Mouse (Mus musculus) right cerebral cortex, postnatal 4 days (tissue): ENCODE results near the gene Ly6g6c.

Experiments used
- DNase-seq: peaks from one replicate; pipeline ENCODE4 v3.0.0-alpha.2; 2022

Ly6g6c gene

GRCm38 (mm10) chr17:35058316-35058715 lies 6.9 kb upstream of the Ly6g6c start:
- no peak for DNase-seq

DNA sequence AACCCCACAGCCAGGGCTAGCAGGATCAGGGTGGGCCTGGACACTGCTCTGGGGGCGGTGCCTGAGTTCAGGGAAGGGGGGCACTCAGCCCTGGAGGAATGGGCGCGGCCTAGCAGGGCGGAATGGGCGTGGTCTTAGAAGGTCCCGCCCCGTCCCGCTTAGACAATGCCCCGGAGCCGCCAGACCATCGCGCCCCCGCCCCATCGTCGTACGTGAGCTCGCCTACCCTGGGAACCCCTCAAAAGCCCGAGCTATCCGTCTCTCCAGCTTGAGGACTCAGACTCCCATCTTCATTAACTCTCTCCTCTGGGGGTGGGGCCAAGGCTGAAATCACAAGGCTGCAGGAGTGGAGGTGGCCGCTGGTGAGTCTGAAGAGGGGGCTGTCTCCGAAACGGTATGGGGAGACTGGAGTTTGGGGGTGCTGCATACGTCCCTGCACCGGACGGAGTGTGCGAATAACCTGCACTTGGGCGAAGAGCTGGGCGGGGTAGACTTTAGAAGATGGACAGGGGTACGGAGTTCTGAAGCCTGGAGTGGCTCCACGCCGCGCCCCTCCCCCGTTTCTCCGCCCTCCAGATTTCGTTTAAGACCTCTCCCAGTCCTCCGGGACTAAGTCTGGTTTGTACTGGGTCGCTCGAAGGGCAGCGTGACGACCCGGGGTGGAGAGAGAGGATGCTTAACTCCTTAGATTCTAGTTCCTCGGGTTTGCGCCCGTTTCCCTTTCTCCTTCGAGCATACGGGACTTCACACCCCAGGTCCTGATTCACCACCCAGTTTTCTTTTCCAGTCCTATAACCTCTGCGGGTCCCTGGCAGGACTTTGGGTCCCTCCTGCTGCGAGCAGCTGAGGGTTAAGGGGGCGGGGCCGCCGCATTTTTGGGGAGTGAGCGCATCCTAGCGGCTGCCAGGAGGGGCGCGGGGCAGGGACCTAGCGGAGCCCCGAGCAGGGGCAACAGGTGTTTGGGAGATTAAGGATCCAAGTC lies 6.0 kb upstream of the Ly6g6c start, which contains the start of gene Ddah2:
Ddah2 (plus strand) TSS at position 125 of the 982 bp plus-strand sequence.
- DNase-seq = peak; percentile 86

DNA sequence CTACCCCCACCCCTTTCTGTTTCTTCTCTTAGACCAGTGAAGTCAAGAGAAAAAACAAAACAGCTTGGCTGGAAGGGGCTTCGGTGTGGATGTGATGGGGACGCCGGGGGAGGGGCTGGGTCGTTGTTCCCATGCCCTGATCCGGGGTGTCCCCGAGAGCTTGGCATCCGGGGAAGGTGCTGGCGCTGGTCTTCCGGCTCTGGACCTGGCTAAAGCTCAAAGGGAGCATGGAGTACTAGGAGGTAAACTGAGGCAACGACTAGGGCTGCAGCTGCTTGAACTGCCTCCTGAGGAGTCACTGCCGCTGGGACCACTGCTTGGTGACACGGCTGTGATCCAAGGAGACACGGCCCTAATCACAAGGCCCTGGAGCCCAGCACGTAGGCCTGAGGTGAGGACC lies 5.1 kb upstream of the Ly6g6c start:
- DNase-seq = no peak

DNA sequence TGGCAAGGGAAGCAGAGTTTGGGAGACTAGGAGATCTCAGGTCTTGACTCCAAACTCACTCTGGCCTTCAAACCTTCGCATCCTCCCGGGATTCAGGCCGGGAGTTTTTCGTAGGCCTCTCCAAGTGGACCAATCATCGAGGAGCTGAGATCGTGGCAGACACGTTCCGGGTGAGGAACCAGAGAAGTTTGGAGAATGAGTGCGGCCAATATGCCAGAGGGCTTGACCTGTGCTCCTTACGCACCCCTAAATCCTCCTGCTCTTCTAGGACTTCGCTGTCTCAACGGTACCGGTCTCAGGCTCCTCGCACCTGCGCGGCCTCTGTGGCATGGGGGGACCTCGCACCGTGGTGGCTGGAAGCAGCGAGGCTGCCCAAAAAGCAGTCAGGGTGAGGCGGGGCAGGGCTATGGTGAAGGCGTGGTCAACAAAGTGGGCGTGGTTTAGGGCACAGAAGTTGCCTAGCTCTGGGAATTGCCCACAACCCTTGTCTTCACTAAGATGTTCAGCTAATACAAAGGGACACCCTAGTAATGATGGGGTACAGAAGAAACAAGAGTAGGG lies 4.4 kb upstream of the Ly6g6c start:
- no peak for DNase-seq

GRCm38 (mm10) chr17:35061299-35061698 lies 3.9 kb upstream of the Ly6g6c start:
- no peak for DNase-seq

DNA sequence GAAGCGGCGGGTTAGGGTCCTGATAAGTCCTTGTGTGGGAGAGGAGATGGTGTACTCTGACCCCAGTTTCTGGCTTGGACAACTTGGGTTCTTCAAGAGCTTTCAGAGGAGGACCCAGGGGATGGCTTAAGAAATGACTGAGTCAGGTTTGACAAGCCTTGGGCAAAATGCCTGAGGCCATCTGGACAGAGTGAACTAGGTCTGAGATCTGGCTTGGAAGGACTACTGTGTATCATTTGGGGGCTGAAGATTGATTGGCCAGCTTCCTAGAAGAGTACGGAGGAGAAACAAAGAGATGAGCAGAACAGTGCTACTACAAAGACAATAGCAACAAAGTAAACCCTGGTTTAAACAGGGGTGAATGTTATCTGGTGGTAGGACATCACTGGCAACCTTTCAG lies 1.7 kb upstream of the Ly6g6c start:
- DNase-seq = no peak

DNA sequence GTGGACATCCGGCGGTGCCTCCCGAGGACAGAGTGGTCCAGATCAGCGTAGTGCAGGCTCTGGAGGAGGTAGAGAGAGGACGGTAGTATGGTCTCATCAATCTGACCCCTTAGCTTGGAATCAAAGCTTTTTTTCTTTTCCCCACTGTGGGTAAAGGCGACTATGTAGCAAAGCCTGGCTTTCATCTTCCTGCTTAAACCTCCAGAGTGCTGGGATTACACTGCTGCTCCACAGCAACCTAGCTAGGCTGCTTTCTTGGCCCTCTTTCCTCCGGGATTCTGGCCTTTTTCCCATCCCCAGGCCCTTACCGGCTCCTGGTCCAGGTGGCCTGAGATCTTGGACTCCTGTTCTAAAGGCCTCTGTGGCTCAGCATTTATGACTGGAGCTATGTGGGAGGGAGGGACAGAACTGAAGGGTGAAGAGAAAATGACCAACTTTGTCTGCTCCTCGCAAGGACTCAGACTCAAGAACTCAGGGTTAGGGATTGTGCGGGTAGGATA lies 760 bp upstream of the Ly6g6c start:
- DNase-seq = no peak

DNA sequence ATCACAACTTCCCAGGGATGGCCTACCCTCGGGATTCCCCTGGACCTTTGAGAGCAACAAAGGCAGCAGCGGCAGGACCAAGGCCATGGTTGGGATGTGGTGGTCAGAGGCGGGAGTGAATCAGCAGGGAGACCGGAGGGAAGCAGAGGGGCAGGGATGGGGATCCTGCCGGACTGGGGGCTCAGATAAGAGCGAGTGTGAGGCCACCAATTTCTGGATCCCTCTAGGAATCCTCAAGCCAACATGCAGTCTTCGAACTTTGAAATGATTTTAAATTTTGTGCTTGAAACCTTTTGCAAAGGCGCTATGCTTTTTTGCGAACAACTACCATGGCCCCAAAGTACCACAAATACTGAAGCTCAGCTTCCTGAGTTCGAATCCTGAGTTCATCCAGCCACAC lies 896 bp downstream of the Ly6g6c start, which contains the start of gene Mpig6b:
Mpig6b (minus strand) TSS at position 101 of the 400 bp plus-strand sequence.
- DNase-seq = no peak

DNA sequence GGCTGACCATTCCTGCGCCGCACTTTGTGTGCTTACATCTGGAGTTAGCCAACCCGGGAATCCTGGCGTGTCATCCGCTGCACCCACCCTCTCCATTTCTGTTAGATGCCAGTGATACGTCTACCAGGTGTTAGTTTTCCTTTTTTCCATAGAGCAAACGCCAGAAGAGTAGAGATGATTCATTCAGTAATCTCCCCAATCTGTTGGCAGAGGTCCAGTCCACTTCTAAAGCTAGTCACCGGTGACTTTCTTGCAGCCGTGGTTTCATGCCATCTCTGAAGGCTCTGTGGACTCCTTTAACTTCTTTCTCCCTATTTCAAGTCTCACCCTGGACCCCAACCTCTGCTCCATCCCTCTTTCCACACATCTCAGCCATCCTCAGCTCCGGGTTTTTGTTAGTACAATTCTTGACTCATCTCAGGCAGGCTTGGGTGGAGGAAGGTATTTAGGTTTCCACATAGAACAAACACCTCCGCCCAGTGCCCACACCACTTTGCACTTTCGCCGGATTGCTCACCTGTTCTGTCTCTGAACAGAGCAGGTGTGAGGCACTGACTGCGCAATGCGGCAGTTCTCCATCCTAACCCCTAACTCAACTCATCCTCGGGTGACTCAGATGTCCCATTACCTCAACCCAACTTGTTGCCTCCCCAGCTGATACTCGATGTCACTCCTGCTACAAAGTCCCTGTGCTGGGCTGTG lies 3.2 kb downstream of the Ly6g6c start:
- no peak for DNase-seq

GRCm38 (mm10) chr17:35070556-35071229 lies 5.5 kb downstream of the Ly6g6c start:
- no peak for DNase-seq

DNA sequence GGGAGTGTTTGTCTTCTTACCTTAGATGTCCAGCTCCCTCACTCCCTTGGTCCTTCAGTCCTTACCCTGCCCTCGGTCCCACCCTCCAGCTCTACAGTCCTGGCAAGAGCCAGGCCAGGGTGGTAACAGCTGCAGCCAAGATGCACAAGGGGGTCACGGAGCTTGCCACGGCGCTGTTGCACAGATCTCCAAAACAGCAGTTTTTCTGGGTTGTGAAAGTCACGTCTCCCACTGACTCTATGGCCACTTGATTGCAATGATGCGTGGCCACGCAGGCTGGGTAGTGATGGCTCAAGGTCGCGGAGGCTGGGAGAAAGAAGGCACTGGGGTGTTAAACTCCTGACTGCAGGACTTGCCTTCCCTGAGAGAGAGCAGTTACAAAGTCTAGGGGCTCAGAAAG lies 6.3 kb downstream of the Ly6g6c start:
- no peak for DNase-seq

- DNase-seq = no peak
Measured at GRCm38 (mm10) chr17:35074097-35074496, 8.9 kb downstream of the Ly6g6c start.

DNA sequence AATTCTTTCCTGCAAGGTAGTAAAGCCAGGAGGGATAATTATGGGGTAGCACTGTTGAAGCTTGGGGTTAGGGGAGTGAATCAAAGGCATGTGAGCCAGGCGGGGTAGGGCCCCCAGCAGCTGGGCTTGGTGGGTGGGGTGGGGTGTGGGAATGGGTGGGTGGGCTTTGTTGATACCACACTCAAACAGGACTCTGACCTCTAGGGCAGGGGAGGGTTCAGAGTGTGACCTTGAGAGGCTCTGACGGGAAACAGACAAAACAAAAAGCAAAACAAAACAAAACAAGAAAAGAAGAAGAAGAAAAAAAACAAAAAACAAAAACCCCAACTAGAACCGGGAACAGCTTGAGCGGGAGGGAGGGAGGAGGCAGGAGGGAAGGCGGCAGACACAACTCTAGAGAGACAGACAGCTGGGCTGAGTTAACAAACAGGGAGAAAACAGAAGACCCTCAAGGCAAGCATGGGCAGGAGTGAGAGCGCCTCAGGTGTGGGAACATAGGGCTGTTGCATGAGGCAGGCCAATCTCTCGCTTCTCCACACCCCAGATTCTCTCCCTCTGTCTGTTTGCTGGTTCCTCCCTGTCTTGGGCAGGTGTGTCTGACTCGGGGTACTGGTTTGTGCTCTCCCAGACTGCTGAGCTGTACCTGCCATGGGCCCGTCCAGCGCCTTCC lies 11.5 kb downstream of the Ly6g6c start, which contains the start of gene Ly6g6e:
Ly6g6e (plus strand) TSS at position 396 of the 670 bp plus-strand sequence.
- no peak for DNase-seq

DNA sequence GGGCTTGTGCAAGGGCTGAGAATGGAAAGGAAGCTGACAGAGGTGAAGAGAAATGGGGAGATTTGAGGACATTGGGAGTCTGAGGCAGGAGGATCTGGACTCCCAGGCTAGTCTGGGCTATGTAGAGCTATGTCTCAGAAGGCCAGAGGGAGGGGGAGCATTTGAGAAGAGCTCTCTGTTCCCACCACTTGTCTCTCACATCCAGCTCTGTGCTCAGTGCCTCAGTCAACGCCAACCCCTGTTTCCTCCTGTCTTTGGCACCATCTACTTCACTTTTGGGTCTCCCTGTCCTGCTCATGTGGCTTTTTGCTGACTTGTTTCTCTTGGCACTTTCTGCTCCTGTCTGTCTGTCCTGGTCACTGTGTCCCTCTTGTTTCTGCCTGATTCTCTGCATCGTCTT lies 12.1 kb downstream of the Ly6g6c start:
- DNase-seq = no peak

DNA sequence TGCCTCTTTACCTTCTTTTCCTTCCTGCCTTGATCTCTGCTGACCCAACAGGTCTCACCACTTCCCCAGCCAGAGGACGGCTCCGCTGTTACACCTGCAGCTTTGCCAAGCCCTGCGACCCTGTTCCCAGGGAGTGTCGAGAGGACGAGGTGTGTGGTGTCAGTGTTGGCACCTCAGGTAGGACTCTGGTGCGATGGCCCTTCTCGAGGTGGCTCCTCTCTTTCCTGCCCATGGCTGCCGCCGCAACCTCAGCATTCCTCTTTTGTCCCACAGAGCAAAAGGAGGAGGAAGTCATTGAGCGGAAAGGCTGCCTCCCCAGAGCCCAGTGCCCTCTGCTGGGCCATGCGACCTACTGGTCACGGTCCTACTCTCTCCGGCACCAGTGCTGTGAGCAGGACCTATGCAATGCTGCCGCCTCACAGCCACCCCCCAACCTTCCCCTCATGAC lies 12.6 kb downstream of the Ly6g6c start, which contains the start of gene Ly6g6d:
Ly6g6d (minus strand) TSS at position 280 of the 448 bp plus-strand sequence.
- DNase-seq = no peak

DNA sequence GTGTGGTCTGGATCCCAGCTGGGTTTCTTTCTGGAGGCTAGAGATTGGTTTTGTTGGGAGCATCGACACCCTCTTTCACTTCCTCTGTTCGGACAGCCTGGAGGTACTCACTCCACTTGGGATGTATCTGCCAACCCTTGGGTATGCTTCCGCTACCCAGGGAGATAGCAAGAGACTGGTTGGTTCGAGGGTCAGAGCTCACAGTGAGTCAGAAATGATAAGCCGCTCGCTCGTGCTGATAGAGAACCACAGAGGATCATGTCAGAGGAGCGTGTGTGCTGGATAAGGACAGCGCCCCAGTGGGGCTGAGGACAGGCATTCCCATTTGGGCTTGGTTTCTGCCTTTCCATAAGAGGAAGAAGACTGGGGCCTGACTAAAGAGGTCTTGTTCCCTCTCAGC lies 14.6 kb downstream of the Ly6g6c start:
- DNase-seq = no peak

DNA sequence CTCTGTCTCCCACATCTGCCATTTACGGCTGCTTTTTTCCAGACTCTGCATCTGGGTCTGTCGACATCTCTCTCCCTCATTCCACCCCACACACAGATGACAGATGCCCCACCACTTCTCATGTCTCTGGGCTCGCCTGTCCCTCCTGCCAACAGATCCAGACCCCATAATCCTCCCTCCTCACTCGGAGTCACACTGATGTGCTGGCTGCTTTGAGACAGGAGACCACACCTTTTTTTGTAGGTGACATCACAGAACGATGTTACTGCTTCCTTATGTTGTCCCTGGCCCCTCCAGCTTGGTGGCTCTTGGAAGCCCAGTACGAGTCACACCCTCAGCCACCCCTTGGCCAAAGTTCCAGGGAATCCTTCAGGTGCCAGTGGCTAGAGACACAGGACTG lies 15.1 kb downstream of the Ly6g6c start:
- no peak for DNase-seq

DNA sequence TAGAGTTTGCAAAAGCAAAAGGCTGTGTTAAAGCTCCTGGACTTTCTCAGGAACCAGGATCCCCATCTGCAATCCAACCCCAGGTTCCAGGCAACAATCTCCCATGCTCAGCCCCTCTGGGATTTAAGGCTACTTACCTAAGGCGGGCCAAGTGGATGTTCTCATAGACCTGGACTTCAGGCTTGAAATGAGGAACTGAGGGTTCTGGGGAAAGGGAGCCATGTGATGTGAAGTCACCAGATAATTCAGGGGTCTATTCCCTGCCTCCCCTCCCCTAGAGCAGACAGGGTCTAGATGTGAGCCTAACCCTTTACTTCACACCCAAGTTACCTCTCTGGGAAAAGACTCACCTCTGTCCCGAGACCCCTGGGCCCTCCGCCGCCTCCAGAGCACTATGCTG lies 15.5 kb downstream of the Ly6g6c start:
- DNase-seq = no peak

DNA sequence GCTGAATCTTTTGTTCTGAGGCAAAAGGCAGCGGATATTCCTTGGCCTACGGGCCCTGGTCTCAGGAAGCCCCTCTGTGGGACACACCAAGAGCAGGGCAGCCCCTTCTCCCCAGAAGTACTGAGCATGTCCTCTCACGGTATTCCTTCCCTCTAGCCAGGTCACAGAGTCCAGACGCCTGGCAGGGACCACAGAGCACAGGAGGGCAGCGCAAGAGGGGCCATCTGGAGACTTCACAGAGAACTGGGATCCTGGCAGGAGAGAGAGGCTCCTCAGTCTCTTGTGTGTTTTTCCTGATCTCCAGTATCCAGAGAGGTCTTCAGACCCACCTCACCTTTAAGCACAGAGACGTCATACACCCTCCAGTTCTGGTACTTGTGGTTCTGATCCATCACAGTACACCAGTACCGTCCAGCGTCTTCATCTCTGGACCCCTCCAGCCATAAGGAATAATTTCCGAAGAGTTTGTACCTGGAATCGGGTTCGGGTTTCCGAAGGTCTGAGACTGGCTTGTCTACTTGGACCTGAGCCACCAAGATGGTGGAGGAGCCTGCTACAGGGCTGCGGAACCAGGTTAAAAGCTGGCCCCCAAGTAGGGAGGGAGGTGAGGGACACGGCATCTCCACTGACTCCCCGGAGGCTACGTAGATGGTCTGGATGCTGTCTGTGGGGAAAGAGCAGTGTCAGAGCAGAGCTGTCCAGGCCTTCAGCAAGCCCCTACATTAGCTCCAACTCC lies 17.8 kb downstream of the Ly6g6c start:
- DNase-seq = no peak

GRCm38 (mm10) chr17:35083929-35084497 lies 18.8 kb downstream of the Ly6g6c start:
- no peak for DNase-seq
